Mouse (Mus musculus) limb, embryonic 10.5 days (tissue): ENCODE results near the gene Zfp652. TPM values are rescaled to one million over a fixed set of nuclear protein-coding genes. Genes with fewer than 3 reads are reported as not detected.
"Not testable (repeated sequence)": the region's sequence is repeated elsewhere in the genome, so short reads cannot be mapped to it uniquely, and the experiment has no call there.

ENCODE experiments used
- DNase-seq: peaks from one replicate; pipeline ENCODE4 v3.0.0-alpha.2; 2017; ENCODE audit warnings: low spot score
- H3K27ac ChIP-seq: fragments of 300-500 bp; sonication (generic); 2 replicates; pipeline ENCODE4 v1.5.1; 2016; ENCODE audit warnings: mild to moderate bottlenecking
- H3K27me3 ChIP-seq: fragments of 300-500 bp; sonication (generic); 2 replicates; pipeline ENCODE4 v1.6.1; 2016; ENCODE audit warnings: low read depth, mild to moderate bottlenecking; ENCODE audit not compliant: poor library complexity, severe bottlenecking
- H3K36me3 ChIP-seq: fragments of 300-500 bp; sonication (generic); 2 replicates; pipeline ENCODE4 v1.6.1; 2016; ENCODE audit warnings: mild to moderate bottlenecking, moderate library complexity
- H3K4me1 ChIP-seq: fragments of 300-500 bp; sonication (generic); 2 replicates; pipeline ENCODE4 v1.6.1; 2016
- H3K4me3 ChIP-seq: fragments of 300-500 bp; sonication (generic); 2 replicates; pipeline ENCODE4 v1.5.1; 2016; ENCODE audit warnings: mild to moderate bottlenecking, moderate library complexity
- H3K9me3 ChIP-seq: fragments of 300-500 bp; sonication (generic); replicated peaks from 2 replicates; pipeline ENCODE4 v1.6.1; 2016; ENCODE audit warnings: mild to moderate bottlenecking
- WGBS: fragments of 180-500 bp; shearing (Covaris S2); methylation state at CpG from one replicate; pipeline ENCODE4 v1.1.7; 2016; 5-methylcytosine and 5-hydroxymethylcytosine counted together
- polyA plus RNA-seq: library from polyadenylated mRNA; unstranded; fragments of >200 nt; fragmentation: Nextera tagmentation; extraction: Ambion mirVana; gene quantifications from 2 replicates; pipeline ENCODE4 v1.2.1, GENCODE M21; 2016

Gene Zfp652
- 18.0 and 21.5 TPM in 2 replicates for polyA plus RNA-seq

GRCm38 (mm10) chr11:95712563-95713224 is at the start of gene Zfp652:
Zfp652 (plus strand) TSS chr11:95712673.
- 2% methylated on average over 82 of the region's 103 CpGs for WGBS
- peak; percentile 96 for DNase-seq
- Histone ChIP-seq H3K27ac (peak within 1 kb of the TSS; percentile 99), H3K4me1 (peaks cover 39% of the 10 kb centered on the region), H3K36me3 (no peaks in the 10 kb centered on the region), H3K9me3 (no peaks in the 10 kb centered on the region), H3K27me3 (no peaks in the 10 kb centered on the region), H3K4me3 (peak within 1 kb of the TSS; percentile 81)

GRCm38 (mm10) chr11:95666529-95667149 is 45.8 kb upstream of the Zfp652 start, which contains the start of gene Phb:
Phb (plus strand) TSS chr11:95666957.
- Histone ChIP-seq H3K4me1 (peaks cover 7% of the 10 kb centered on the region), H3K4me3 (peak within 1 kb of the TSS; percentile 83), H3K27ac (peak within 1 kb of the TSS; percentile 82), H3K36me3 (peaks cover 38% of the 10 kb centered on the region), H3K27me3 (no peaks in the 10 kb centered on the region), H3K9me3 (no peaks in the 10 kb centered on the region)
- 2% methylated on average over 25 of the region's 25 CpGs for WGBS
- peak; percentile 95 for DNase-seq

GRCm38 (mm10) chr11:95667177-95667576 is 45.3 kb upstream of the Zfp652 start:
- WGBS, result 2% methylated on average over 11 of the region's 11 CpGs
- Histone ChIP-seq H3K4me3 (peak overlapping the region; percentile 83), H3K27ac (peak overlapping the region; percentile 82), H3K36me3 (peaks cover 43% of the 10 kb centered on the region), H3K4me1 (peaks cover 7% of the 10 kb centered on the region), H3K9me3 (no peaks in the 10 kb centered on the region), H3K27me3 (no peaks in the 10 kb centered on the region)
- DNase-seq, result peak; percentile 44

- H3K36me3 ChIP-seq, result peaks cover 52% of the 10 kb centered on the region
- peak overlapping the region; percentile 83; the same call in 1 of the 2 replicates for H3K4me3 ChIP-seq
- not testable (repeated sequence) for H3K27ac ChIP-seq, H3K27me3 ChIP-seq, DNase-seq, H3K9me3 ChIP-seq, H3K4me1 ChIP-seq
- 92% methylated on average over 7 of the region's 7 CpGs for WGBS
Measured at GRCm38 (mm10) chr11:95668086-95668485, 44.4 kb upstream of the Zfp652 start.

GRCm38 (mm10) chr11:95675498-95675897 is 37.0 kb upstream of the Zfp652 start:
- 92% methylated on average over 14 of the region's 14 CpGs for WGBS
- Histone ChIP-seq H3K27ac (peak overlapping the region; percentile 62; the same call in 1 of the 2 replicates), H3K36me3 (peaks cover 97% of the 10 kb centered on the region), H3K27me3 (no peaks in the 10 kb centered on the region), H3K4me1 (peaks cover 31% of the 10 kb centered on the region), H3K4me3 (no peak overlapping the region), H3K9me3 (no peaks in the 10 kb centered on the region)
- no peak for DNase-seq

- Histone ChIP-seq H3K4me3 (no peak overlapping the region), H3K27me3 (no peaks in the 10 kb centered on the region), H3K9me3 (no peaks in the 10 kb centered on the region), H3K4me1 (peaks cover 40% of the 10 kb centered on the region), H3K27ac (0 out of 2 replicates have a peak overlapping the region, but pooled peaks have one; percentile 36), H3K36me3 (peaks cover 97% of the 10 kb centered on the region)
- WGBS, result 21% methylated on average over 6 of the region's 6 CpGs
- peak; percentile 88 for DNase-seq
Measured at GRCm38 (mm10) chr11:95676307-95676706, 36.2 kb upstream of the Zfp652 start.

GRCm38 (mm10) chr11:95677925-95678701 is 34.4 kb upstream of the Zfp652 start:
- no peaks in the 10 kb centered on the region for H3K27me3 ChIP-seq
- WGBS, result 76% methylated on average over 14 of the region's 14 CpGs
- no peaks in the 10 kb centered on the region for H3K9me3 ChIP-seq
- peaks cover 93% of the 10 kb centered on the region for H3K36me3 ChIP-seq
- peak overlapping the region; percentile 11 for H3K27ac ChIP-seq
- H3K4me3 ChIP-seq, result no peak overlapping the region
- no peak for DNase-seq
- H3K4me1 ChIP-seq, result peaks cover 57% of the 10 kb centered on the region

GRCm38 (mm10) chr11:95681995-95682601 is 30.4 kb upstream of the Zfp652 start:
- WGBS, result 62% methylated on average over 9 of the region's 9 CpGs
- Histone ChIP-seq H3K27ac (peak overlapping the region; percentile 79), H3K27me3 (no peaks in the 10 kb centered on the region), H3K9me3 (no peaks in the 10 kb centered on the region), H3K36me3 (peaks cover 59% of the 10 kb centered on the region), H3K4me3 (no peak overlapping the region; the same call in 1 of the 2 replicates), H3K4me1 (peaks cover 43% of the 10 kb centered on the region)
- peak; percentile 51 for DNase-seq

- Histone ChIP-seq H3K27me3 (no peaks in the 10 kb centered on the region), H3K4me3 (no peak overlapping the region), H3K27ac (peak overlapping the region; percentile 79), H3K36me3 (peaks cover 50% of the 10 kb centered on the region), H3K9me3 (no peaks in the 10 kb centered on the region), H3K4me1 (peaks cover 35% of the 10 kb centered on the region)
- no peak for DNase-seq
- WGBS, result 85% methylated on average over 3 of the region's 3 CpGs
Measured at GRCm38 (mm10) chr11:95682946-95683345, 29.5 kb upstream of the Zfp652 start.

- DNase-seq, result peak; percentile 80
- Histone ChIP-seq H3K27me3 (no peaks in the 10 kb centered on the region), H3K4me1 (peaks cover 33% of the 10 kb centered on the region), H3K36me3 (peaks cover 22% of the 10 kb centered on the region), H3K9me3 (no peaks in the 10 kb centered on the region), H3K27ac (no peak overlapping the region), H3K4me3 (no peak overlapping the region)
- WGBS, result 7% methylated on average over 4 of the region's 4 CpGs
Measured at GRCm38 (mm10) chr11:95686031-95686430, 26.4 kb upstream of the Zfp652 start.

GRCm38 (mm10) chr11:95687084-95687656 is 25.3 kb upstream of the Zfp652 start:
- peaks cover 10% of the 10 kb centered on the region; the same call in 1 of the 2 replicates for H3K36me3 ChIP-seq
- DNase-seq, result no peak
- WGBS, result 46% methylated on average over 11 of the region's 11 CpGs

GRCm38 (mm10) chr11:95688515-95688914 is 24.0 kb upstream of the Zfp652 start:
- 71% methylated on average over 6 of the region's 6 CpGs for WGBS
- Histone ChIP-seq H3K27ac (peak overlapping the region; percentile 77), H3K4me1 (peaks cover 13% of the 10 kb centered on the region), H3K36me3 (peaks cover 6% of the 10 kb centered on the region; the same call in 1 of the 2 replicates), H3K27me3 (no peaks in the 10 kb centered on the region), H3K4me3 (no peak overlapping the region), H3K9me3 (no peaks in the 10 kb centered on the region)
- DNase-seq, result no peak

More at GRCm38 (mm10) chr11:95687084-95687656, 25.3 kb upstream of the Zfp652 start:
- H3K27me3 ChIP-seq, result no peaks in the 10 kb centered on the region
- H3K9me3 ChIP-seq, result no peaks in the 10 kb centered on the region
- no peak overlapping the region for H3K4me3 ChIP-seq
- 0 out of 2 replicates have a peak overlapping the region, but pooled peaks have one; percentile 20 for H3K27ac ChIP-seq
- peaks cover 22% of the 10 kb centered on the region for H3K4me1 ChIP-seq
